Mouse (Mus musculus) neural tube, embryonic 11.5 days (tissue): ENCODE measurements around the gene Mxd4. TPM values are rescaled to one million over a fixed set of nuclear protein-coding genes. Genes with fewer than 3 reads are reported as not detected.

Experiments used
- ATAC-seq: fragments of 200-750 bp; cut with Nextera tagmentation; 2 replicates; pipeline ENCODE4 v1.8.0; 2017; ENCODE audit warnings: moderate number of reproducible peaks, mild to moderate bottlenecking, moderate TSS enrichment, moderate library complexity; ENCODE audit not compliant: insufficient read depth, low FRiP score, low TSS enrichment
- DNase-seq: peaks from one replicate; pipeline ENCODE4 v3.0.0-alpha.2; 2015; ENCODE audit warnings: low spot score
- H3K27ac ChIP-seq: fragments of 300-500 bp; sonication (generic); 2 replicates; pipeline ENCODE4 v1.5.1; 2014; ENCODE audit warnings: low read depth, mild to moderate bottlenecking, low read length
- H3K27me3 ChIP-seq: fragments of 300-500 bp; sonication (generic); 2 replicates; pipeline ENCODE4 v1.6.1; 2014; ENCODE audit warnings: mild to moderate bottlenecking, low read length, mixed read lengths; ENCODE audit not compliant: control insufficient read depth, insufficient read depth
- H3K36me3 ChIP-seq: fragments of 300-500 bp; sonication (generic); 2 replicates; pipeline ENCODE4 v1.6.1; 2014; ENCODE audit warnings: mild to moderate bottlenecking, low read length, moderate library complexity, mixed read lengths; ENCODE audit not compliant: control insufficient read depth, insufficient read depth
- H3K4me1 ChIP-seq: fragments of 300-500 bp; sonication (generic); 2 replicates; pipeline ENCODE4 v1.6.1; 2014; ENCODE audit warnings: low read length, mixed read lengths; ENCODE audit not compliant: control insufficient read depth, insufficient read depth
- H3K4me2 ChIP-seq: fragments of 300-500 bp; sonication (generic); 2 replicates; pipeline ENCODE4 v1.6.1; 2014; ENCODE audit warnings: low read depth, mild to moderate bottlenecking, moderate library complexity
- H3K4me3 ChIP-seq: fragments of 300-500 bp; sonication (generic); 2 replicates; pipeline ENCODE4 v1.5.1; 2014; ENCODE audit warnings: low read depth, low read length
- H3K9ac ChIP-seq: fragments of 300-500 bp; sonication (generic); 2 replicates; pipeline ENCODE4 v1.6.1; 2014; ENCODE audit warnings: mild to moderate bottlenecking, low read length
- H3K9me3 ChIP-seq: fragments of 300-500 bp; sonication (generic); 2 replicates; pipeline ENCODE4 v1.6.1; 2016; ENCODE audit warnings: low read length; ENCODE audit not compliant: control insufficient read depth
- WGBS: fragments of 180-500 bp; shearing (Covaris S2); extraction: QIAGEN DNeasy Blood & Tissue Kit; methylation state at CpG from one replicate; pipeline ENCODE4 v1.1.7; 2014; 5-methylcytosine and 5-hydroxymethylcytosine counted together
- polyA plus RNA-seq: library from polyadenylated mRNA; unstranded; fragments of >200 nt; fragmentation: Nextera tagmentation; extraction: Ambion mirVana; gene quantifications from 2 replicates; pipeline ENCODE4 v1.2.1, GENCODE M21; 2014

Gene Mxd4
- polyA plus RNA-seq, 1 experiment from 2014 or later: 22.7 TPM

- ATAC-seq (no peak), DNase-seq (no peak)
- Histone ChIP-seq H3K27ac (no peak overlapping the region), H3K4me1 (no peaks in the 10 kb centered on the region), H3K4me2 (no peak overlapping the region), H3K4me3 (no peak overlapping the region), H3K27me3 (no peaks in the 10 kb centered on the region), H3K36me3 (no peaks in the 10 kb centered on the region), H3K9me3 (no peaks in the 10 kb centered on the region), H3K9ac (no peak overlapping the region)
- WGBS: 78% methylated on average over 2 of the region's 2 CpGs
Measured at GRCm38 (mm10) chr5:34132731-34133130, 54.8 kb downstream of the Mxd4 start.

- H3K9ac ChIP-seq: no peak overlapping the region
- H3K4me2 ChIP-seq: no peak overlapping the region
- no peaks in the 10 kb centered on the region for H3K36me3 ChIP-seq
- no peak for ATAC-seq
- no peak overlapping the region for H3K4me3 ChIP-seq
- 38% methylated on average over 1 of the region's 1 CpGs for WGBS
- DNase-seq: no peak
- no peaks in the 10 kb centered on the region for H3K27me3 ChIP-seq
- no peak overlapping the region for H3K27ac ChIP-seq
- H3K9me3 ChIP-seq: no peaks in the 10 kb centered on the region
- H3K4me1 ChIP-seq: no peaks in the 10 kb centered on the region
Measured at GRCm38 (mm10) chr5:34124131-34124530, 63.4 kb downstream of the Mxd4 start.

Other genes starting within 250 kb of the Mxd4 start
- gene Gm1673, start 204.3 kb downstream of the Mxd4 start, polyA plus RNA-seq: 199 TPM in 2 replicates
- gene Nat8l, start 191.7 kb downstream of the Mxd4 start, polyA plus RNA-seq: 1.5 and 2.2 TPM in 2 replicates
- 0.27 and 0.42 TPM in 2 replicates for gene Poln, start 18.3 kb downstream of the Mxd4 start, polyA plus RNA-seq
- gene Haus3, start 18.2 kb downstream of the Mxd4 start, polyA plus RNA-seq: 40.6 and 43.1 TPM in 2 replicates
- gene Zfyve28, start 100.7 kb upstream of the Mxd4 start, polyA plus RNA-seq: 2.2 and 2.6 TPM in 2 replicates
- not detected in 2 replicates for gene Cfap99, start 100.9 kb upstream of the Mxd4 start, polyA plus RNA-seq
- gene Rnf4, start 148.6 kb upstream of the Mxd4 start, polyA plus RNA-seq: 189 and 197 TPM in 2 replicates
- gene Fam193a, start 182.2 kb upstream of the Mxd4 start, polyA plus RNA-seq: 12.4 and 13.3 TPM in 2 replicates